Mouse (Mus musculus) forebrain, embryonic 11.5 days (tissue): ENCODE data around the gene Zfp384. TPM values are rescaled to one million over a fixed set of nuclear protein-coding genes. Genes with fewer than 3 reads are reported as not detected.
"Not testable (repeated sequence)": the region's sequence is repeated elsewhere in the genome, so short reads cannot be mapped to it uniquely, and the experiment has no call there.

ENCODE experiments used
- ATAC-seq: fragments of 200-750 bp; cut with Nextera tagmentation; replicated peaks from 2 replicates; pipeline ENCODE4 v1.8.0; 2017; ENCODE audit warnings: moderate TSS enrichment; ENCODE audit not compliant: low FRiP score
- DNase-seq: peaks from one replicate; pipeline ENCODE4 v3.0.0-alpha.2; 2017; ENCODE audit warnings: low spot score
- H3K27ac ChIP-seq: fragments of 300-500 bp; sonication (generic); 2 replicates; pipeline ENCODE4 v1.5.1; 2014; ENCODE audit warnings: low read depth, low read length
- H3K27me3 ChIP-seq: fragments of 300-500 bp; sonication (generic); 2 replicates; pipeline ENCODE4 v1.6.1; 2014; ENCODE audit warnings: mild to moderate bottlenecking, low read length, mixed read lengths; ENCODE audit not compliant: control insufficient read depth, insufficient read depth
- H3K36me3 ChIP-seq: fragments of 300-500 bp; sonication (generic); 2 replicates; pipeline ENCODE4 v1.6.1; 2014; ENCODE audit warnings: mild to moderate bottlenecking, low read length, moderate library complexity, mixed read lengths; ENCODE audit not compliant: control insufficient read depth, insufficient read depth
- H3K4me1 ChIP-seq: fragments of 300-500 bp; sonication (generic); replicated peaks from 2 replicates; pipeline ENCODE4 v1.6.1; 2014; ENCODE audit warnings: low read length, mixed read lengths; ENCODE audit not compliant: control insufficient read depth, insufficient read depth
- H3K4me2 ChIP-seq: fragments of 300-500 bp; sonication (generic); 2 replicates; pipeline ENCODE4 v1.6.1; 2014; ENCODE audit warnings: low read depth, mild to moderate bottlenecking, low read length, moderate library complexity, mixed read lengths; ENCODE audit not compliant: severe bottlenecking
- H3K4me3 ChIP-seq: fragments of 300-500 bp; sonication (generic); 2 replicates; pipeline ENCODE4 v1.5.1; 2014; ENCODE audit warnings: low read depth, low read length
- H3K9ac ChIP-seq: fragments of 300-500 bp; sonication (generic); 2 replicates; pipeline ENCODE4 v1.6.1; 2014; ENCODE audit warnings: low read length
- H3K9me3 ChIP-seq: fragments of 300-500 bp; sonication (generic); 2 replicates; pipeline ENCODE4 v1.6.1; 2016; ENCODE audit warnings: low read length, mixed read lengths; ENCODE audit not compliant: control insufficient read depth
- WGBS: fragments of 180-500 bp; shearing (Covaris S2); extraction: QIAGEN DNeasy Blood & Tissue Kit; methylation state at CpG from one replicate; pipeline ENCODE4 v1.1.7; 2014; 5-methylcytosine and 5-hydroxymethylcytosine counted together
- polyA plus RNA-seq: library from polyadenylated mRNA; unstranded; fragments of >200 nt; fragmentation: Nextera tagmentation; extraction: Ambion mirVana; gene quantifications from 2 replicates; pipeline ENCODE4 v1.2.1, GENCODE M21; 2014

Zfp384 gene
- polyA plus RNA-seq, 1 experiment from 2014 or later: 9.0 TPM

DNA sequence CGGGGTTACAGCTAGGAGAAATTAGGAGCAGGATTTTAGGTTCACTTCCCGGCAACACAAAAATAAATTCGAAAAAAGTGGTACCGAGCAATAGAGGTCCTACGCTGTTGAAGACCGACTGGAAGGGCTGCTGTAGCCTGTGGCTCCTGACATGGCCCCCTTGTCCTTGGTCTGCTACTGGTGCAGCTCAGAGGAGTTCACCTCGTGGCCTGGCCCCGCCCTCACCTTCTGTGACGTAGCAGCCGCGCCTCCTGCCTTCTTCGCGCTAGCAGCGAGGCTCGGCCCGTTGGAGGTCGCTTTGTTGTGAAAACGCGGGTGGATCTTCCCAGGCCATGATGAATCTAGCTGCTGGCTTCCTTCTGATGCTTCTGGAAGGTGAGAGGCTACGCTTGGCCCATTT, 40.7 kb downstream of the Zfp384 start, which contains the start of gene Acrbp:
TSS of gene Acrbp (plus strand) at position 12 of the 400 bp plus-strand sequence.
- Histone ChIP-seq H3K27me3 (no peaks in the 10 kb centered on the region), H3K27ac (no peak within 1 kb of the TSS), H3K4me1 (no peaks in the 10 kb centered on the region), H3K36me3 (peaks cover 4% of the 10 kb centered on the region), H3K4me2 (no peak within 1 kb of the TSS), H3K9ac (no peak within 1 kb of the TSS), H3K9me3 (no peaks in the 10 kb centered on the region), H3K4me3 (no peak within 1 kb of the TSS)
- ATAC-seq (no peak), DNase-seq (peak; percentile 55)
- WGBS: 31% methylated on average over 20 of the region's 20 CpGs

DNA sequence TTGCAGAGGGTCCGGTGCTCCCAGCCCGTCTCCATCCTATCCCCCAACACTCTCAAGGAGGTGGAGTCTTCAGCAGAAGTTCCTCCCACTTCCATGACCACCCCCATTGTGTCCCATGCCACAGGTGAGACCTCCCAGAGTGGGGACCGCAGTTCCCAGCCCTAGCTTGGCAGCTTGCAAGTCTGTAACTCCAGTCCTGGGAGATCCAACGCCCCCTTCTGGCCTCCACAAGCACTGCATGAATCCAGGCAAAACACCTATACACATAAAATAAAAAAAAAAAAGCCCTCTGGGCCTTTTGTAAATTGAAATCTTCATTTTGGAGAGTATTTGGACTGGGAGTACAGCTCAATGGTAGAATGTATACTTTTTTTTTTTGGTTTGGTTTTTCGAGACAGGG, 42.3 kb downstream of the Zfp384 start:
- H3K36me3 ChIP-seq: peaks cover 3% of the 10 kb centered on the region
- H3K27me3 ChIP-seq: no peaks in the 10 kb centered on the region
- no peak overlapping the region for H3K9ac ChIP-seq
- 66% methylated on average over 5 of the region's 5 CpGs for WGBS
- H3K4me3 ChIP-seq: no peak overlapping the region
- H3K4me2 ChIP-seq: no peak overlapping the region
- no peak for DNase-seq
- no peaks in the 10 kb centered on the region for H3K9me3 ChIP-seq
- no peak for ATAC-seq
- no peaks in the 10 kb centered on the region for H3K4me1 ChIP-seq
- H3K27ac ChIP-seq: no peak overlapping the region

GRCm38 (mm10) chr6:125061493-125061892, 52.5 kb downstream of the Zfp384 start:
- no peak overlapping the region for H3K9ac ChIP-seq

DNA sequence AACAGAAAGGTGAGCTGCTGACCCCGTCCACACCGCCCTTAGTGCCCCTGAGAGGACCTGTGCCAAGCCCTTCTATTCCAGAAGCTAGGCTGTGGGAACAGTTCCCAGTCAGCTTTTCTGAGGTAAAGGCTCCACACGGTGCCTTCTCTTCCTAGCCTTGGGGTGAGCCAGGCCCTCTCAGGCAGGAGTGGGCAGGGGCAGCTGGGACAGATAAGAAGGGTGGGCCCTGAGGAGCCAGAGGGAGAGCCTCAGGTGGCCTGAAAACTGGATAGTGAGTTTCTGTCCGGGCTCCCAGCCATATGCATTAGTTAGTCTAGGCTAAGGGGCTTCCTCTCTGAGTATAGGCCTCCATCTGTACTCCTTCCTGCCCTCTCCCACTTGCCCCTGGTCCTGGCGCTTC, 53.6 kb downstream of the Zfp384 start:
- Histone ChIP-seq H3K36me3 (no peaks in the 10 kb centered on the region), H3K4me3 (no peak overlapping the region), H3K4me2 (no peak overlapping the region), H3K27me3 (no peaks in the 10 kb centered on the region), H3K9ac (no peak overlapping the region), H3K27ac (no peak overlapping the region), H3K4me1 (no peaks in the 10 kb centered on the region), H3K9me3 (no peaks in the 10 kb centered on the region)
- 78% methylated on average over 5 of the region's 5 CpGs for WGBS
- ATAC-seq (no peak), DNase-seq (no peak)

More at GRCm38 (mm10) chr6:125061493-125061892, 52.5 kb downstream of the Zfp384 start:
- no peak for ATAC-seq
- Histone ChIP-seq H3K4me1 (no peaks in the 10 kb centered on the region), H3K9me3 (no peaks in the 10 kb centered on the region), H3K4me2 (no peak overlapping the region), H3K4me3 (no peak overlapping the region), H3K27ac (no peak overlapping the region), H3K36me3 (no peaks in the 10 kb centered on the region), H3K27me3 (no peaks in the 10 kb centered on the region)
- 45% methylated on average over 6 of the region's 6 CpGs for WGBS
- no peak for DNase-seq

GRCm38 (mm10) chr6:125063906-125064305, 55.0 kb downstream of the Zfp384 start:
- Histone ChIP-seq H3K9me3 (no peaks in the 10 kb centered on the region), H3K9ac (no peak overlapping the region), H3K36me3 (no peaks in the 10 kb centered on the region), H3K4me2 (no peak overlapping the region), H3K27me3 (no peaks in the 10 kb centered on the region), H3K4me1 (no peaks in the 10 kb centered on the region), H3K4me3 (no peak overlapping the region), H3K27ac (no peak overlapping the region)
- 91% methylated on average over 6 of the region's 6 CpGs for WGBS
- ATAC-seq (no peak), DNase-seq (no peak)

DNA sequence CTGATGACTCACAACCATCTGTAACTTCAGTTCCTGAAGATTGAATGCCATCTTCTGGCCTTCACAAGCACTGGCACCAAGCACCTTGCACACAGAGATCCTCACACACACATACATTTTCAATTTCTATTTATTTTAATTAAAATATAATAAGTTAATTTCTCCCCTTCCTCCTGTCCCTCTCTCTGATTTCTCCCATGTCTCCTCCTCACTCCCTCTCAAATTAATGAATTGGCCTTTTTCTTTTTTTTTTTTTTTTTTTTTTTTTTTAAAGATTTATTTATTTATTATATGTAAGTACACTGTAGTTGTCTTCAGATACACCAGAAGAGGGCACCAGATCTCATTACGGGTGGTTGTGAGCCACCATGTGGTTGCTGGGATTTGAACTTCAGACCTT, 56.3 kb downstream of the Zfp384 start:
- H3K27ac ChIP-seq, H3K27me3 ChIP-seq, H3K9me3 ChIP-seq, ATAC-seq, H3K4me1 ChIP-seq, H3K36me3 ChIP-seq, H3K4me3 ChIP-seq, H3K4me2 ChIP-seq, H3K9ac ChIP-seq, DNase-seq: not testable (repeated sequence)
- WGBS: no CpG with 5 or more reads among the region's 1 CpGs

DNA sequence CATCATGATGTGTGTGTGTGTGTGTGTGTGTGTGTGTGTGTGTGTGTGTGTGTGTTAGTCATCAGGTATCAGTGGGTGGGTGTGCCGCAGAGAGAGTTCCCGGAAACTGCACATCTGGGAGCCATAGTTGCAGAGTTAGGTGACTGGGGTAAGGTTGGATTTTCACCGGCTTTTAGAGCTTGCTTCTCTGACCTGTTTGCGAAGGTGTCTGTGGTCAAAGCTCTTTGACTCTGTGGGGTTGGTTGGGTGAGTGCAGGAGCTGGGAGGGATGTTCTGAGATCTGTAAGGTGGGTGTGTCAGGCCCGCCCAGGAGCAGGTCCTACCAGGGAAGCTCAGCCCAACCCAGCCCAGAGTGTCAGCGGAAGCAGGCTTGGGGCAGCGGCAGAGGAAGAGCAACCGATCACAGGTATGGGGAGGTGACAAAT, 58.6 kb downstream of the Zfp384 start, which contains the start of gene Lpar5:
TSS of gene Lpar5 (plus strand) at position 350 of the 425 bp plus-strand sequence.
- DNase-seq (no peak), ATAC-seq (no peak)
- no peaks in the 10 kb centered on the region for H3K9me3 ChIP-seq
- no peak within 1 kb of the TSS for H3K27ac ChIP-seq
- WGBS: 52% methylated on average over 8 of the region's 8 CpGs
- no peaks in the 10 kb centered on the region for H3K36me3 ChIP-seq
- H3K4me1 ChIP-seq: peaks cover 2% of the 10 kb centered on the region
- H3K4me2 ChIP-seq: no peak within 1 kb of the TSS
- no peaks in the 10 kb centered on the region for H3K27me3 ChIP-seq
- no peak within 1 kb of the TSS for H3K4me3 ChIP-seq
- no peak within 1 kb of the TSS for H3K9ac ChIP-seq

DNA sequence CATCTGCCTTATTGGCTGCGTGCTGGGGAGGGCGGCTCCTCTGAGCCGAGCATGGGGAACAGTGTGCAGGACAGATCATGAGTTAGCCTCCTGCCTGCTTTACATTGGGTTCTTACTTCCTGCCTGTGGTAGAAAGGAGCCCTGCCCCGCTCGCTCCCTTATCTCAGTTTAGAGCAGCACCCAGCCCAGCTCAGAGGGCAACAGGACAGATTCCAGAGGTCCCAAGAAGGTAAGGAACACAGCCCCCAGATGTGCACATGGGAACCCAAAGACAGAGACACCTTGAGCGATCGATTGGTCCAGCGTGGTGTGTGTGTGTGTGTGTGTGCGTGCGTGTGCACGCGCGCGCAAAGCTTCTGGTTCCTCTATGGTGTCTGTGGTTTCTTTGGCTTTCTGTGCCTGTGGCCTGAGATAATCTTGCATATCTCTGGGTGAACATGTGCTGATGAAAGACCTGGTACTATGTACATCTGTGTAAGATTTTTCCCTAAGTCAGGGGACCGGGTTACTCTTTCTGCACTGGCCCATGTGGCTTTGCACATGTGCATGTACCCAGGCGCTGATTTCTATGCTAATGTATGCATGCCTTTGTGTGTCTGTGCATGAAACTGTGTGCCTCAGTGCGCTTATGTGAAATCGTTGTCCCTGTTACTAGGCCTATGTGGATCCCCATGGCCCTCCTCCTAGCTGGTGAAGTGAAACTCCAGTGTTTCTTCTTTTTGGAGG, 62.4 kb downstream of the Zfp384 start:
- peak; percentile 69 for ATAC-seq
- no peak overlapping the region for H3K9ac ChIP-seq
- no peak for DNase-seq

DNA sequence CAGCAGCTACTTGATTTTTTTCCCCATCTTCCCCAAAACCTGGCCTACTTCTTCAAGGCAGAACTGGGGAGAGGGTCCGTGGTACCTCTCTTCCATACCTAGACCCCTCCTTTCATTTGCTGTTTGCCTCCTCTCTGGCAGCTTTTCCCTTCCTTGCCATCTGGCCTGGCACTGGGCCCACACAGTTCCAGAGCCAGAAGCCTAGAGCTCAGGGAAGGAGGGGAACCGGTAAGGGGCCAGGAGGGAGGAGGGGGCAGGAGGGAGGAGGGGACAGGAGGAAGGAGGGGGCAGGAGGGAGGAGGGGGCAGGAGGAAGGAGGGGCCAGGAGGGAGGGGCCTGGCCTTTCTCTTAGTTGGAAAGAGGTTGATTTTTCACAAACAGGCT, 62.9 kb downstream of the Zfp384 start:
- DNase-seq: peak; percentile 69
- no peak overlapping the region for H3K4me2 ChIP-seq
- WGBS: 30% methylated on average over 2 of the region's 2 CpGs
- no peak overlapping the region for H3K9ac ChIP-seq
- no peaks in the 10 kb centered on the region for H3K36me3 ChIP-seq
- H3K4me1 ChIP-seq: peaks cover 2% of the 10 kb centered on the region
- no peaks in the 10 kb centered on the region for H3K9me3 ChIP-seq
- peak overlapping the region; percentile 55; the same call in 1 of the 2 replicates for H3K27ac ChIP-seq
- no peak overlapping the region for H3K4me3 ChIP-seq
- no peaks in the 10 kb centered on the region for H3K27me3 ChIP-seq
- peak; percentile 83 for ATAC-seq

More for the DNA sequence above, 62.4 kb downstream of the Zfp384 start:
- no peaks in the 10 kb centered on the region for H3K9me3 ChIP-seq
- peak overlapping the region; percentile 55; the same call in 1 of the 2 replicates for H3K27ac ChIP-seq
- no peak overlapping the region for H3K4me2 ChIP-seq
- peaks cover 2% of the 10 kb centered on the region for H3K4me1 ChIP-seq
- WGBS: 83% methylated on average over 18 of the region's 18 CpGs
- H3K4me3 ChIP-seq: no peak overlapping the region
- H3K36me3 ChIP-seq: no peaks in the 10 kb centered on the region
- H3K27me3 ChIP-seq: no peaks in the 10 kb centered on the region
